Mouse (Mus musculus): ENCODE measurements around the gene Pou6f1.

DNA sequence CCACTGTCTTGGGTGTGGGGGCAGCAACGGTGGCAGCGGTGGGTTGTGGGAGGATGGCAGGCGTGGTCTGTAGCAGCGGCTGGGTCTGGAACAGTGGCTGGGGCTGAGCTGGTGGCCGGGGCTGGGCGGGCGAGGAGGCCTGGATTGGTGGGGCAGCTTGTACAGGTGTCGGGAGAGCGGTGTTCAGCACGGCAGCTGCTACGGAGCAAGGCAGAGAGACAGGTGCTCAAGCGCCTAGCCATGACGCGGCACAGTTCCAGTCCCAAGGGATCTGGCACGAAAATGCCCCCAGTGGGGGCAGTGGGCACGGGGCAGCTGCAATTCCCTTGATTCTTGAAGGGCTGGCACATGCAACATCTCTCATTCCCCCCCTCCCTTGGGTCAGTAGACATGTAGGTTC is 13.9 kb downstream of the Pou6f1 start:
- TF ChIP-seq POLR2A (IDR thresholded peaks at IDR 0.05; ENCODE audit: control insufficient read depth, extremely low read depth, insufficient read depth, low read length, poor library complexity) (no peak), CTCF (IDR thresholded peaks at IDR 0.05; ENCODE audit: borderline replicate concordance, control insufficient read depth, extremely low read depth, insufficient read depth, low read length, poor library complexity) (no peak)
